Mouse (Mus musculus) limb, embryonic 13.5 days (tissue): Measurements from ENCODE around the gene Agl. TPM values are rescaled to one million over a fixed set of nuclear protein-coding genes. Genes with fewer than 3 reads are reported as not detected.
A peak's percentile ranks its signal among the peaks of the same experiment; 100 is the strongest.

Experiments
- ATAC-seq: fragments of 200-750 bp; cut with Nextera tagmentation; 2 replicates; pipeline ENCODE4 v1.8.0; 2017; ENCODE audit warnings: low read depth, moderate number of reproducible peaks, moderate TSS enrichment; ENCODE audit not compliant: low FRiP score
- H3K27ac ChIP-seq: fragments of 300-500 bp; sonication (generic); 2 replicates; pipeline ENCODE4 v1.5.1; 2015; ENCODE audit warnings: inconsistent platforms, mild to moderate bottlenecking, moderate library complexity
- H3K27me3 ChIP-seq: fragments of 300-500 bp; sonication (generic); 2 replicates; pipeline ENCODE4 v1.6.1; 2015; ENCODE audit warnings: mild to moderate bottlenecking, inconsistent platforms
- H3K36me3 ChIP-seq: fragments of 300-500 bp; sonication (generic); 2 replicates; pipeline ENCODE4 v1.6.1; 2015; ENCODE audit warnings: inconsistent platforms, mild to moderate bottlenecking, moderate library complexity
- H3K4me1 ChIP-seq: fragments of 300-500 bp; sonication (generic); 2 replicates; pipeline ENCODE4 v1.6.1; 2015; ENCODE audit warnings: inconsistent platforms
- H3K4me2 ChIP-seq: fragments of 300-500 bp; sonication (generic); replicated peaks from 2 replicates; pipeline ENCODE4 v1.6.1; 2015; ENCODE audit warnings: inconsistent platforms, mild to moderate bottlenecking, moderate library complexity
- H3K4me3 ChIP-seq: fragments of 300-500 bp; sonication (generic); 2 replicates; pipeline ENCODE4 v1.5.1; 2015; ENCODE audit warnings: moderate library complexity, mild to moderate bottlenecking, inconsistent platforms
- H3K9ac ChIP-seq: fragments of 300-500 bp; sonication (generic); 2 replicates; pipeline ENCODE4 v1.6.1; 2015; ENCODE audit warnings: mild to moderate bottlenecking, inconsistent platforms
- H3K9me3 ChIP-seq: fragments of 300-500 bp; sonication (generic); 2 replicates; pipeline ENCODE4 v1.6.1; 2016; ENCODE audit warnings: inconsistent platforms
- WGBS: fragments of 180-500 bp; shearing (Covaris S2); methylation state at CpG from one replicate; pipeline ENCODE4 v1.1.7; 2015; 5-methylcytosine and 5-hydroxymethylcytosine counted together
- polyA plus RNA-seq: library from polyadenylated mRNA; unstranded; fragments of >200 nt; fragmentation: Nextera tagmentation; extraction: Ambion mirVana; gene quantifications from 2 replicates; pipeline ENCODE4 v1.2.1, GENCODE M21; 2015

The Agl gene
- polyA plus RNA-seq, 1 experiment from 2014 or later, result 21.1 TPM

DNA sequence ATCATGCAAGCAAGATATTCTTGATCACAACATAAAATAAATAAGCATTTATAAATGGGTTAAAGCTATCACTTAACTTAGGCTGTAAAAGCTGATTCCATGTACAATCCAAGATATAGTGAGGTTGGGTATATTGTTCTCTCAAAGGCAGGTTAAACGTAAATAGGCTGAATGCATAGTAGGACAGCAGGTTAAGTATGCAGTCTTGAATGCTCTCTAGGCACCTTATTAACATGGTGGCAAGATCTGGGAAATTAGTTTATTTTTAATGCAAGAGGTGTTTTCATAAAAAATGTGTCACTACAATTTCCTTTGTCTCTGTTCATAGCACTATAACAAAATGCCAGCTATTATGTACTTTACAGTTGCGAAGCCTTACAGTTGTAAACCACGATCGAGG is 27.4 kb upstream of the Agl start:
- 65% methylated on average over 4 of the region's 4 CpGs for WGBS
- peak overlapping the region; percentile 60; the same call in 1 of the 2 replicates for H3K9ac ChIP-seq
- H3K9me3 ChIP-seq, result no peaks in the 10 kb centered on the region
- no peaks in the 10 kb centered on the region for H3K36me3 ChIP-seq
- ATAC-seq, result no peak
- H3K4me1 ChIP-seq, result no peaks in the 10 kb centered on the region
- no peak overlapping the region for H3K27ac ChIP-seq
- no peaks in the 10 kb centered on the region for H3K27me3 ChIP-seq
- peak overlapping the region; percentile 73 for H3K4me2 ChIP-seq
- peak overlapping the region; percentile 42 for H3K4me3 ChIP-seq

DNA sequence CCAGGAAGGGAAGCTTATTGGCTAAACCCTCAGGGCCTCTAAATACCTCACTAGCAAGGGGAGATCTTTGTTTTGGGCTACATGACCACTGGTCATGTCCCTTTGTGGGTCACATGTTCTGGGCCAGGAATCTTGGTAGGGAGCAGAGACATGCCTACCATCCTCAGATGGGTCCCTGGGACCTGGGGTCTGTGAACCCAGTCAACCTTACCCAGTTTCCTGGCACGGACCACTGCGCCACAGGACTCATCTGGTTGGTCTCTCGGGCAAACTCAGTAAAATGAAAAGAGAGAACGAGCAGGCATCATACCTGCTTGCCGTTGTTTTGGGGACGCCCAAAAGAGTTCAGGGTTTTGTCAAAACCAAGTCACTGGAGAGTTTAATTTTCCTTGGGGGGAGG is 26.3 kb upstream of the Agl start:
- Histone ChIP-seq H3K4me1 (no peaks in the 10 kb centered on the region), H3K36me3 (no peaks in the 10 kb centered on the region), H3K9ac (no peak overlapping the region), H3K4me2 (no peak overlapping the region), H3K9me3 (no peaks in the 10 kb centered on the region), H3K4me3 (no peak overlapping the region), H3K27ac (no peak overlapping the region), H3K27me3 (no peaks in the 10 kb centered on the region)
- no peak for ATAC-seq
- WGBS, result 88% methylated on average over 6 of the region's 6 CpGs

DNA sequence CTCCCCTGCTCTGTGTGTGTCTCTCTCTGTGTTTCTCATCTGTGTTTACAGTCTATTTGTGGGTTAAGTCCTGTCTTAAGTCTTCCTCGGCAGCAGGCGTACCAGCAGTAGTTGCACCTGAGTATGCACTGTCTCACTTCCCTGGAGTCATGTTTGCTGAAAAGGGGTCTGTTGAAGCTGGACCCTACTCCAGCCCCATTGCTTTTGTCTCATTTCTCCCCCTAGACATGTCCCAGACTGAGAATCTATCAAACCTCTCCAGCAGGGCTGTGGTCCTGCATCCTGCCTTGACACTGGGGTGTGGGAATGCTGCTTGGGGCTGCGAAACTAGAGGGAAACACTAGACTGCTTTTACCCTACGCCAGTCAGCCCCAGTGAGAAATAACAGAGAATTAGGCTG is 25.5 kb upstream of the Agl start:
- H3K4me2 ChIP-seq, result no peak overlapping the region
- no peak overlapping the region for H3K4me3 ChIP-seq
- no peak for ATAC-seq
- H3K4me1 ChIP-seq, result no peaks in the 10 kb centered on the region
- no peak overlapping the region for H3K9ac ChIP-seq
- H3K36me3 ChIP-seq, result no peaks in the 10 kb centered on the region
- WGBS, result 80% methylated on average over 4 of the region's 4 CpGs
- no peaks in the 10 kb centered on the region for H3K9me3 ChIP-seq
- H3K27ac ChIP-seq, result no peak overlapping the region
- no peaks in the 10 kb centered on the region for H3K27me3 ChIP-seq

DNA sequence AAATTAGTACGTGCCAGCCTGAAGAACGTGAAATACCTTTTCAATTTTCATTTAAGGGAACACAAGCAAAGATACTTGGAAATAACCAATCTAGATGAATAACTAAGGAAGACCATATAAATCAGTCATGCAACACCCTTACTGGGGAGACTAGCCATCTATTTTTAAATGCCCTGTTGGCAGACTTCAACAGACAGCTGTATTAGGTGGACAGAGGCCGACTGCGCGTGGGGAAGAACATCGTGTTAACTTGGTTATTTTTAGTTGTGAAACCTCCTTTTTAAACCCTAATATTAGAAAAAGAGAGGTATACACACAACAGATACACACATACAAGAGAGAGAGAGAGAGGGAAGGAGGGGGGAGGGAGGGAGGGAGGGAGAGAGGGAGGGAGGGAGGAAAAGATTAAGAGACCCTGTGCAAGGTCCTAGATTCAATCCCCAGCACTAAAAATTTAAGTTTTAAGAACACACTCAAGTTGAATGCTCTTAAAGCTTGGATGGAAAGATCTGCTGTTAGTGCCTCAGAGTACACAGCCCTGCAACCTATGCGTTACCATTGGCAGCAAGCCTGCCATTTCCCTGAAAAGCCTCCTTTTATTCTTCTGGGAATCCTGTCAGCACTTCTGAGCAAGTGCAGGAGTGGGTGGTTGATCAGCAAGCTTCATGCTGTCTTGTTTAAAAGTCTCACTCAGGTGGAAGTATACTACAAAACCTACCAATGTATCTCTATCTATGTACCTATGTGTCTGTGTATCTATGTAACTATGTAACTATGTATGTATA is 24.8 kb upstream of the Agl start:
- Histone ChIP-seq H3K4me1 (no peaks in the 10 kb centered on the region), H3K27me3 (no peaks in the 10 kb centered on the region), H3K9ac (no peak overlapping the region), H3K27ac (no peak overlapping the region), H3K9me3 (no peaks in the 10 kb centered on the region), H3K4me2 (no peak overlapping the region), H3K36me3 (no peaks in the 10 kb centered on the region), H3K4me3 (no peak overlapping the region)
- ATAC-seq, result no peak
- 89% methylated on average over 7 of the region's 7 CpGs for WGBS

DNA sequence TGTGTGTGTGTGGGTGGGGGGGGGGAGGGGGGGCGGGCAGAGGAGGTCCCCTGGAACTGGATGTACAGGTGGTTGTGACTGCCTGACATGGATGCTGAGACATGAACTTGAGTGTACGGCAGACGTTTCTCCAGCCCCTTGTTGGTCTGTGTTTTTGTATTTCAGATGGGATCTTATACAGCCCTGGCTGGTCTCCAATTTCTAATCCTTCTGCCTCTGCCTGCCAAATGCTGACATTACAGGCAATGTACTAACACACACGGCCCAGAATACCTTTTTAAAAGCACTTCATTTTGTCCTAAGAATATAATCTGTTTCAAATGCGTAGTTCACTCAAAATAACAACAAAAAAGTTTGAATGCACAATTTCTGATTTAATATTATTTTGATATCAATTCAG is 23.4 kb upstream of the Agl start:
- no peaks in the 10 kb centered on the region for H3K27me3 ChIP-seq
- H3K9me3 ChIP-seq, result no peaks in the 10 kb centered on the region
- ATAC-seq, result no peak
- H3K4me1 ChIP-seq, result no peaks in the 10 kb centered on the region
- H3K4me3 ChIP-seq, result no peak overlapping the region
- H3K27ac ChIP-seq, result no peak overlapping the region
- 68% methylated on average over 5 of the region's 5 CpGs for WGBS
- H3K9ac ChIP-seq, result no peak overlapping the region
- H3K36me3 ChIP-seq, result no peaks in the 10 kb centered on the region
- no peak overlapping the region for H3K4me2 ChIP-seq

DNA sequence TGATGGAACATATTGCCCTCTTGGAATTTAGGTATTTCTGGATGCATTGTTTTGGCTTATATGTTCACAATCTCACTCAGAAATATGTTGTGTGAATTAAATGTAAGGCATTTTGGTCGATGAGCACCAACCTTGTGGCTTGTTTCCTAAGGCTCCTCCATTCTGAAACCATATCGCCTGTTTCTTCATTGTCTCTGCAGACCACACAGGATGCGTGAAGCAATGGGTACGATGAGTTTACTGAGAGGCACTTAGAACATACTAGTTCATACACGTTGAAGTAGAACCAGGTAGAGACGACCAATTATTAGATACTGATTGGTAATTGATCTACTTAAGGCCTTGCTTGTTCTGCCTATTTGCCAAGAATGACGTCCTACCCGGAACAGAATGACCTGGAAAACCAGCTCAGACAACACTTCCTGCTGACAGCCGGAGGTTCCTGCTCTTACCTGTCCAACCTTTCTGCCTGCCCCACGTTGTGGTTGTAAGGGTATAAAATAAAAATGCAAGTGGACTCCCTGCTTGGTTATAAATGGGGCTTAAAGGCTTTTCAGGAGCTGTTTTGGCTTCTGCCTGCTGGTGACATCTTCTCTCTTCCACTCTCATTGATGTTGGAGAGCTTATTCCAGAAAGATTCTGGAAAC is 21.4 kb upstream of the Agl start:
- no peaks in the 10 kb centered on the region for H3K36me3 ChIP-seq
- H3K27ac ChIP-seq, result no peak overlapping the region
- H3K9ac ChIP-seq, result no peak overlapping the region
- H3K27me3 ChIP-seq, result no peaks in the 10 kb centered on the region
- H3K9me3 ChIP-seq, result no peaks in the 10 kb centered on the region
- H3K4me2 ChIP-seq, result no peak overlapping the region
- no peaks in the 10 kb centered on the region for H3K4me1 ChIP-seq
- H3K4me3 ChIP-seq, result no peak overlapping the region
- no peak for ATAC-seq
- 83% methylated on average over 10 of the region's 10 CpGs for WGBS

DNA sequence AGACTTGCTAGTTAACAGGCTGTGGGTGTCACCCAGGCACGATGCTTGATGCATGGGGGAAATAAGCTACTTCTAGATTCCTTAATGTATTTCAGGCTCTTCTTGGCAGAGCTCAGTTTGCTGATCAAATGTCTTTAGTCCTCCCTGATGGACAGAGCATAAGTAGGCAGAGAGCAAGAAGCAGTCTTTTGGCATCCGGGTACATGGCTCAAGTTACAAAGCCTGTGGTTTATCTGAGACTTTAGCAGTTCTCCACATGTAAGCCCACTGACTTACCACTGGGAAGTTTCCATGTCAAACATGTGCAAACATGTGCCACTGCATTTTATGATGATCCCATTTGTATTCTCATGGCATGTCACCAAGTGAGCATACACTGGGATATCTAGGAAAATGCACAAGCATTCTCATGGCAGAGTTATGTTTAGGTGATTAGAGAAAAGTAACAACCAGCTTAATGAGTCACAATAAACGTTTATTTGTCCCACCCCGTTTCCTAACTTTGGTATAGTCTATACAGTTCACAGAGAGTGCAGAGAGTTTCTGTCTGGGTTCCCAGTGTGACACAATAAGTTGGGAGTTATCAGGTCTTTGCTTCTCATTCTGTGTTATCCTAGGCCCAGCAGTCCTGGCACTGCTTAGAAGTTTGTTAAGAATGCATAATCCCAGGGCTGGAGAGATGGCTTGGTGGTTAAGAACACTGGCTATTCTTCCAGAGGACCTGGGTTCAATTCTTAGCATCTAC is 18.7 kb upstream of the Agl start:
- Histone ChIP-seq H3K4me3 (no peak overlapping the region), H3K4me2 (no peak overlapping the region), H3K9ac (no peak overlapping the region), H3K4me1 (no peaks in the 10 kb centered on the region), H3K9me3 (no peaks in the 10 kb centered on the region), H3K27me3 (no peaks in the 10 kb centered on the region), H3K27ac (no peak overlapping the region), H3K36me3 (no peaks in the 10 kb centered on the region)
- WGBS, result 62% methylated on average over 4 of the region's 4 CpGs
- peak; percentile 48 for ATAC-seq

DNA sequence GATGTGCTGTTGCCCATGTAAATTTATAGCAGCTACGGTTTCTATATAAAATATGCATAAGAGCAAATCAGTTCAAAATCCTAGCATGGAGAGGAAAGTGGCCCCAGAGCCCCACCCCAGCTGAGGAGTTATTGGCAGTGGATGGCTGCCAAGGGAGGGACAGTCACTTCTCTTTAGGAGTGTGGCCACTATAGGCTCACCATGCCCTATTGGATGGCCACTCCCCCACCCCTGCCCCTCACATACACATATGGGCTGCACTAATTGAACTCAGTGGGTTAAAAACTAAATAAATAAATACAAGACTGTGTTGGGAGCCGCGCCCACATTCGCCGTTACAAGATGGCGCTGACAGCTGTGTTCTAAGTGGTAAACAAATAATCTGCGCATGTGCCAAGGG is 9.3 kb upstream of the Agl start:
- WGBS, result 93% methylated on average over 7 of the region's 7 CpGs
- Histone ChIP-seq H3K36me3 (no peaks in the 10 kb centered on the region), H3K4me1 (0 out of 2 replicates have a peak, but pooled peaks cover 3% of the 10 kb centered on the region), H3K4me3 (no peak overlapping the region), H3K27me3 (no peaks in the 10 kb centered on the region), H3K4me2 (no peak overlapping the region), H3K27ac (no peak overlapping the region), H3K9ac (no peak overlapping the region), H3K9me3 (no peaks in the 10 kb centered on the region)
- no peak for ATAC-seq

DNA sequence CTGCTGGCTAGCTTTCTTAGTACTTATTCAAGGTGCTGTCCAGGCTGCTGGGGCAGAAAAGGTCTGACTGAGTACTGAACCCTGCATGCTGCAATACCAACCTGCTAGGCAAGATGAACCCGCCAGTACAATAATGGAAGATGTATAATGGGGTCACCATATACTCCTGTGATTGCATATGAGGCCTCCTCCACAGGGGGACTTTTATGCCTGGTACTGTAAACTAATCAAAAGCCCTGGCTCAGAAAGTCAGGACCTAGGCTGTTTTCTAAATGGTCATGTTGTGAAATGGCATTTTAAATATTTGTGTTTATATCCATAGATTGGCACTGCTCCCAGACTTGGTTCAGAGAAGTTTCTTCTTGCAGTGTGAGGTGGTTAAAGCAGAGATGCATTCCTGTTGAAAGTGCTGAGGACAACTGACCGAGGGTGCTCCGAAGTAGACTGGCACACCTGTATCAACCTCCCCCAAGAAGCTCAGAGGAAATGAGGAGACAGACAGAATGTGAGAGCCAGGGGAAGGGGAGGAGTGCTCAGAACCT is 8.8 kb upstream of the Agl start:
- no peak overlapping the region for H3K27ac ChIP-seq
- no peaks in the 10 kb centered on the region for H3K36me3 ChIP-seq
- H3K4me2 ChIP-seq, result no peak overlapping the region
- H3K9me3 ChIP-seq, result no peaks in the 10 kb centered on the region
- ATAC-seq, result no peak
- H3K27me3 ChIP-seq, result no peaks in the 10 kb centered on the region
- 0 out of 2 replicates have a peak, but pooled peaks cover 3% of the 10 kb centered on the region for H3K4me1 ChIP-seq
- H3K4me3 ChIP-seq, result no peak overlapping the region
- 75% methylated on average over 3 of the region's 3 CpGs for WGBS
- no peak overlapping the region for H3K9ac ChIP-seq

DNA sequence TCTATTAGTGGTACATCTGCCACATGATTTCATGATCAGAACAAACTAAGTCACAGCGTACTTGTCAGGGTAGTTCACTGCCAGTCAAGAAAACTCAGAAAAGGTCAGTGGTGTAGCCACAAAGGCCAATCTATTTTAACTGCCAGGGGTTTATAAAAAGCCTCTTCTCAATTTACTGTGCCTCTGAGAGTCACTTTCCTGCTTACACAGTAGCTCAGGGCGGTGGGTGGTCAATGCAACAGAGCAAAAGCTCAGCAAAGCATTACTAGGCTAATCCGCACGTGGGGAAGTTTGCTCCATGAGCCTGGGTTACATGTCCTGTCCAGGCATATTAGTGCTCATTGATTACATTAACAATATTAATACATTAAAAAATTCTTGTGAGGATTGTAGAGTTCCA is 8.0 kb upstream of the Agl start:
- no peaks in the 10 kb centered on the region for H3K9me3 ChIP-seq
- no peaks in the 10 kb centered on the region for H3K36me3 ChIP-seq
- H3K27me3 ChIP-seq, result no peaks in the 10 kb centered on the region
- 0 out of 2 replicates have a peak, but pooled peaks cover 3% of the 10 kb centered on the region for H3K4me1 ChIP-seq
- WGBS, result 62% methylated on average over 4 of the region's 4 CpGs
- H3K4me2 ChIP-seq, result no peak overlapping the region
- no peak overlapping the region for H3K27ac ChIP-seq
- no peak for ATAC-seq
- H3K4me3 ChIP-seq, result no peak overlapping the region
- no peak overlapping the region for H3K9ac ChIP-seq

DNA sequence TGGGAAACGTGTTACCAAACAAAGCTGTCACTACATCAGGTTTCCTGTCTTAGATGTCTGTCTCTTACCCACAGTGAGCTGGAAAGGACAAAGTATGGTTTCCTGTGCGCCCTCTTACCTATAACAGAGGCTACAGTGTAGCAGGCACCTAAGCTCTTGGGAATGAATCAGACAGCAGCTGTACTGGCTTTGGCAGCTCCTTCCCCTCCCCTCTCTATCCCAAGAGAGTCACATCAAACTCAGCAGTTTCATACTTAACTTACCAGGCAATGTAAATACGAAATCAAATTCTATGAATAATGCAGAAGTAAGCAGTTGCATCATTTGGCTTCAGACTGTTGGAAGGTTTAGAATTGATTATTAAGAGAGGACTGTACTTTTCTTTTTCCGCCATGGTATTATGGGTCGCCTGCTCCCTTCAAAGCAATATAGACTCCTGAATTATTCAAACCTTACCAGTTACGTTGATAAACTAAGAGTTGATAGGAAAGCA is 7.4 kb upstream of the Agl start:
- Histone ChIP-seq H3K4me2 (no peak overlapping the region), H3K27me3 (no peaks in the 10 kb centered on the region), H3K4me3 (no peak overlapping the region), H3K4me1 (0 out of 2 replicates have a peak, but pooled peaks cover 3% of the 10 kb centered on the region), H3K36me3 (no peaks in the 10 kb centered on the region), H3K27ac (no peak overlapping the region), H3K9ac (no peak overlapping the region), H3K9me3 (no peaks in the 10 kb centered on the region)
- no peak for ATAC-seq
- 81% methylated on average over 6 of the region's 6 CpGs for WGBS

DNA sequence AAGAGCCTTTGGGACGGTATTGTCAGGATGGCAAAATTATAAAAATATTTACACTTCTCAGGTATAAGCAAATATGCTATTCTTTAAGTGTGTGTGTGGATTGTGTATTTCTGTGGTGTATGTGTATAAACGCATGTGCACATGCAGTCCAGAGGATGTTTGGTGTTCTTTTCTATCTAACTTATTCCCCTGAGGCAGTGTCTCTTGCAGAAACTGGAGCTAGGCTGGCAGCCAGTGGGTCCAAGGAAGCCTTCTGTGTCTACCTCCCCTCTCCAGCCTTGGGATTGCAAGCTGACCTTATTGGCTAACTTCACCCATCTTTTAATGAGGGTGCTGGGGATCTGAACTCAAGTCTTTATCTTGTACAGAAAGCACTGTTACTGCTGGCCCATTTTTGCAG is 5.0 kb upstream of the Agl start:
- no peak overlapping the region for H3K4me3 ChIP-seq
- H3K27me3 ChIP-seq, result no peaks in the 10 kb centered on the region
- H3K9me3 ChIP-seq, result no peaks in the 10 kb centered on the region
- ATAC-seq, result no peak
- no peak overlapping the region for H3K27ac ChIP-seq
- no peak overlapping the region for H3K4me2 ChIP-seq
- H3K36me3 ChIP-seq, result no peaks in the 10 kb centered on the region
- no peak overlapping the region for H3K9ac ChIP-seq
- WGBS, result 94% methylated on average over 2 of the region's 2 CpGs
- peaks cover 7% of the 10 kb centered on the region; the same call in 1 of the 2 replicates for H3K4me1 ChIP-seq
